Mouse (Mus musculus) hindbrain, embryonic 11.5 days (tissue): Measurements from ENCODE around the gene Ccdc24. TPM values are rescaled to one million over a fixed set of nuclear protein-coding genes. Genes with fewer than 3 reads are reported as not detected.

Source experiments
- ATAC-seq: fragments of 200-750 bp; cut with Nextera tagmentation; 2 replicates; pipeline ENCODE4 v1.8.0; 2017; ENCODE audit warnings: mild to moderate bottlenecking, moderate TSS enrichment, moderate library complexity; ENCODE audit not compliant: low FRiP score
- DNase-seq: peaks from one replicate; pipeline ENCODE4 v3.0.0-alpha.2; 2015; ENCODE audit warnings: low spot score
- H3K27ac ChIP-seq: fragments of 300-500 bp; sonication (generic); 2 replicates; pipeline ENCODE4 v1.5.1; 2014; ENCODE audit warnings: mild to moderate bottlenecking, low read depth, low read length
- H3K27me3 ChIP-seq: fragments of 300-500 bp; sonication (generic); 2 replicates; pipeline ENCODE4 v1.6.1; 2014; ENCODE audit warnings: mild to moderate bottlenecking, low read length, moderate library complexity, mixed read lengths; ENCODE audit not compliant: control insufficient read depth, insufficient read depth
- H3K36me3 ChIP-seq: fragments of 300-500 bp; sonication (generic); 2 replicates; pipeline ENCODE4 v1.6.1; 2014; ENCODE audit warnings: mild to moderate bottlenecking, low read length, moderate library complexity, mixed read lengths; ENCODE audit not compliant: control insufficient read depth, insufficient read depth
- H3K4me1 ChIP-seq: fragments of 300-500 bp; sonication (generic); replicated peaks from 2 replicates; pipeline ENCODE4 v1.6.1; 2014; ENCODE audit warnings: low read length, mixed read lengths; ENCODE audit not compliant: control insufficient read depth, insufficient read depth
- H3K4me2 ChIP-seq: fragments of 300-500 bp; sonication (generic); replicated peaks from 2 replicates; pipeline ENCODE4 v1.6.1; 2014; ENCODE audit warnings: mild to moderate bottlenecking, low read depth, low read length
- H3K4me3 ChIP-seq: fragments of 300-500 bp; sonication (generic); 2 replicates; pipeline ENCODE4 v1.5.1; 2014; ENCODE audit warnings: low read depth, low read length
- H3K9ac ChIP-seq: fragments of 300-500 bp; sonication (generic); 2 replicates; pipeline ENCODE4 v1.6.1; 2014; ENCODE audit warnings: low read depth, low read length
- H3K9me3 ChIP-seq: fragments of 300-500 bp; sonication (generic); 2 replicates; pipeline ENCODE4 v1.6.1; 2016; ENCODE audit warnings: low read length; ENCODE audit not compliant: control insufficient read depth
- WGBS: fragments of 180-500 bp; shearing (Covaris S2); extraction: QIAGEN DNeasy Blood & Tissue Kit; methylation state at CpG from one replicate; pipeline ENCODE4 v1.1.7; 2014; 5-methylcytosine and 5-hydroxymethylcytosine counted together
- polyA plus RNA-seq: library from polyadenylated mRNA; unstranded; fragments of >200 nt; fragmentation: Nextera tagmentation; extraction: Ambion mirVana; gene quantifications from 2 replicates; pipeline ENCODE4 v1.2.1, GENCODE M21; 2014

Ccdc24 gene
- polyA plus RNA-seq: 1.7 and 1.8 TPM in 2 replicates

GRCm38 (mm10) chr4:117872471-117872886, at the start of gene Ccdc24:
Ccdc24 (minus strand) TSS chr4:117872557.
- DNase-seq (peak; percentile 58), ATAC-seq (peak; percentile 39)
- no peak within 1 kb of the TSS for H3K9ac ChIP-seq
- no peak within 1 kb of the TSS for H3K27ac ChIP-seq
- no peak within 1 kb of the TSS for H3K4me3 ChIP-seq
- H3K9me3 ChIP-seq: no peaks in the 10 kb centered on the region
- no peaks in the 10 kb centered on the region; the same call in 1 of the 2 replicates for H3K27me3 ChIP-seq
- H3K36me3 ChIP-seq: no peaks in the 10 kb centered on the region; the same call in 1 of the 2 replicates
- 7% methylated on average over 14 of the region's 14 CpGs for WGBS
- H3K4me1 ChIP-seq: peaks cover 5% of the 10 kb centered on the region
- peak within 1 kb of the TSS; percentile 25; the same call in 1 of the 2 replicates for H3K4me2 ChIP-seq

- H3K4me2 ChIP-seq: no peak overlapping the region
These were observed 49.0 kb upstream of the Ccdc24 start for GRCm38 (mm10) chr4:117921358-117921757.

GRCm38 (mm10) chr4:117918762-117919161, 46.4 kb upstream of the Ccdc24 start:
- Histone ChIP-seq H3K36me3 (no peaks in the 10 kb centered on the region), H3K27me3 (no peaks in the 10 kb centered on the region), H3K4me3 (no peak overlapping the region), H3K9me3 (no peaks in the 10 kb centered on the region), H3K4me2 (no peak overlapping the region), H3K27ac (no peak overlapping the region), H3K4me1 (peaks cover 2% of the 10 kb centered on the region; the same call in 1 of the 2 replicates), H3K9ac (no peak overlapping the region)
- no peak for DNase-seq
- 87% methylated on average over 5 of the region's 5 CpGs for WGBS
- no peak for ATAC-seq

More at GRCm38 (mm10) chr4:117921358-117921757, 49.0 kb upstream of the Ccdc24 start:
- no peaks in the 10 kb centered on the region; the same call in 1 of the 2 replicates for H3K4me1 ChIP-seq
- no peak overlapping the region for H3K4me3 ChIP-seq
- ATAC-seq (no peak), DNase-seq (no peak)
- no peaks in the 10 kb centered on the region for H3K36me3 ChIP-seq
- H3K9me3 ChIP-seq: no peaks in the 10 kb centered on the region
- WGBS: 90% methylated on average over 2 of the region's 2 CpGs
- H3K9ac ChIP-seq: no peak overlapping the region
- no peak overlapping the region for H3K27ac ChIP-seq
- H3K27me3 ChIP-seq: peaks cover 11% of the 10 kb centered on the region

- 90% methylated on average over 3 of the region's 3 CpGs for WGBS
- peaks cover 6% of the 10 kb centered on the region; the same call in 1 of the 2 replicates for H3K4me1 ChIP-seq
- H3K9me3 ChIP-seq: no peaks in the 10 kb centered on the region
- H3K36me3 ChIP-seq: no peaks in the 10 kb centered on the region
- no peak for ATAC-seq
- H3K27ac ChIP-seq: no peak overlapping the region
- no peak overlapping the region for H3K4me2 ChIP-seq
- no peaks in the 10 kb centered on the region for H3K27me3 ChIP-seq
- DNase-seq: no peak
- no peak overlapping the region for H3K9ac ChIP-seq
- no peak overlapping the region for H3K4me3 ChIP-seq
These were observed 45.9 kb upstream of the Ccdc24 start for GRCm38 (mm10) chr4:117918261-117918660.

- no peaks in the 10 kb centered on the region for H3K36me3 ChIP-seq
- no peaks in the 10 kb centered on the region for H3K9me3 ChIP-seq
- H3K4me3 ChIP-seq: no peak overlapping the region
- ATAC-seq (no peak), DNase-seq (no peak)
- no peak overlapping the region for H3K27ac ChIP-seq
- peaks cover 9% of the 10 kb centered on the region; the same call in 1 of the 2 replicates for H3K4me1 ChIP-seq
- H3K4me2 ChIP-seq: no peak overlapping the region
- WGBS: 96% methylated on average over 4 of the region's 4 CpGs
- H3K27me3 ChIP-seq: no peaks in the 10 kb centered on the region
- no peak overlapping the region for H3K9ac ChIP-seq
These were observed 45.5 kb upstream of the Ccdc24 start for GRCm38 (mm10) chr4:117917847-117918246.

GRCm38 (mm10) chr4:117917402-117917801, 45.0 kb upstream of the Ccdc24 start:
- Histone ChIP-seq H3K36me3 (no peaks in the 10 kb centered on the region), H3K4me2 (no peak overlapping the region), H3K4me1 (peaks cover 9% of the 10 kb centered on the region; the same call in 1 of the 2 replicates), H3K4me3 (no peak overlapping the region), H3K9ac (no peak overlapping the region), H3K9me3 (no peaks in the 10 kb centered on the region), H3K27ac (no peak overlapping the region), H3K27me3 (no peaks in the 10 kb centered on the region)
- WGBS: 94% methylated on average over 4 of the region's 4 CpGs
- ATAC-seq: no peak
- no peak for DNase-seq

DNA sequence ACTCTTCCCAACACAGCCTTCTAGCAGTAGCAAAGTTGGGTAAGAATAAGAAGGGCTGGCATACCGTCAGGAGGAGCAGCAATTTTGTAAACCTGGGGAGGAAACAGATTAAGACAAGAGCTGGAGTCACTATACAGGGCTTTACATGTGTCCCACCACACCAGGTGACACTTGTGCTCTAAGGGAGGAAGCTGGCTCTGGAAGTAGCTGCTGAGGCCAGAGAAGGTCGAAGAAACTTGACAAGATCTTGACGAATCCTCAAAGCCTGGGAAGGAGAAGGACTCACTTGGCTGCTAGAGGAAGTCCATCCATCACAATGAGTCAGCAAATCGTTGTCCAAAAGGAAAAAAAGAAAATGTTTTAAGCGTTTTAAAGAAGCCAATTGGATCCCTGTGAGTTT, 44.0 kb upstream of the Ccdc24 start:
- Histone ChIP-seq H3K4me2 (no peak overlapping the region), H3K36me3 (no peaks in the 10 kb centered on the region), H3K4me1 (peaks cover 9% of the 10 kb centered on the region; the same call in 1 of the 2 replicates), H3K27me3 (no peaks in the 10 kb centered on the region), H3K4me3 (no peak overlapping the region), H3K9me3 (no peaks in the 10 kb centered on the region), H3K9ac (no peak overlapping the region), H3K27ac (no peak overlapping the region)
- DNase-seq: no peak
- 87% methylated on average over 5 of the region's 5 CpGs for WGBS
- ATAC-seq: no peak

GRCm38 (mm10) chr4:117915489-117916105, 43.2 kb upstream of the Ccdc24 start:
- ATAC-seq (no peak), DNase-seq (peak; percentile 38)
- 6% methylated on average over 19 of the region's 19 CpGs for WGBS
- no peaks in the 10 kb centered on the region for H3K27me3 ChIP-seq
- peaks cover 9% of the 10 kb centered on the region; the same call in 1 of the 2 replicates for H3K4me1 ChIP-seq
- peak overlapping the region; percentile 85 for H3K4me3 ChIP-seq
- no peak overlapping the region for H3K27ac ChIP-seq
- H3K9ac ChIP-seq: peak overlapping the region; percentile 85
- H3K9me3 ChIP-seq: no peaks in the 10 kb centered on the region
- no peaks in the 10 kb centered on the region for H3K36me3 ChIP-seq
- peak overlapping the region; percentile 99 for H3K4me2 ChIP-seq
